Mouse (Mus musculus) ES-E14 (cell line): ENCODE measurements at regions not wholly inside any gene's neighbourhood (a gene's known extent, or its start where the extent isn't known, plus 50 kb on each side); places are given as distances from the start of the nearest gene placed in this dataset.

Source experiments
- DNase-seq: peaks from one replicate; pipeline ENCODE4 v3.0.0-alpha.2; 2013; ENCODE audit warnings: low read depth, low spot score
- H3K27ac ChIP-seq: 2 replicates; pipeline ENCODE4 v1.5.1; 2012; ENCODE audit warnings: low read depth, mild to moderate bottlenecking, low read length, moderate library complexity, mixed read lengths; ENCODE audit not compliant: poor library complexity, insufficient read depth, severe bottlenecking
- H3K36me3 ChIP-seq: 2 replicates; pipeline ENCODE4 v1.6.1; 2012; ENCODE audit warnings: mild to moderate bottlenecking, low read length, moderate library complexity, mixed read lengths; ENCODE audit not compliant: control insufficient read depth, poor library complexity, insufficient read depth, severe bottlenecking
- H3K4me1 ChIP-seq, 2 experiments: fragments of 150-350 bp in 1 of 2; sonication (generic) in 1 of 2; 2 replicates each; pipeline ENCODE4 v1.6.1; 2012; ENCODE audit warnings: low read length in 2 of 2, mild to moderate bottlenecking in 1 of 2, mixed read lengths in 1 of 2; ENCODE audit not compliant: control insufficient read depth in 2 of 2, insufficient read depth in 2 of 2, poor library complexity in 1 of 2
- H3K4me3 ChIP-seq, 2 experiments: fragments of 150-350 bp in 1 of 2; sonication (generic) in 1 of 2; 2 replicates each; pipeline ENCODE4 v1.5.1; 2012; ENCODE audit warnings: low read length in 2 of 2, low read depth in 1 of 2, mild to moderate bottlenecking in 1 of 2, mixed read lengths in 1 of 2; ENCODE audit not compliant: insufficient read depth in 1 of 2, poor library complexity in 1 of 2, severe bottlenecking in 1 of 2
- H3K9ac ChIP-seq: 2 replicates; pipeline ENCODE4 v1.6.1; 2012; ENCODE audit warnings: low read depth, mild to moderate bottlenecking, low read length, mixed read lengths; ENCODE audit not compliant: poor library complexity, insufficient read depth, severe bottlenecking
- H3K9me3 ChIP-seq: fragments of 150-350 bp; sonication (generic); 2 replicates; pipeline ENCODE4 v1.6.1; 2012; ENCODE audit warnings: low read depth, mild to moderate bottlenecking, low read length; ENCODE audit not compliant: control insufficient read depth, insufficient read depth
- CHD2 ChIP-seq: IDR thresholded peaks from 2 replicates; pipeline ENCODE4 v1.6.1; 2014; ENCODE audit warnings: mild to moderate bottlenecking, low read depth, low read length, inconsistent platforms
- HCFC1 ChIP-seq: IDR thresholded peaks from 2 replicates; pipeline ENCODE4 v1.6.1; 2012; ENCODE audit warnings: low read length, inconsistent platforms, borderline replicate concordance; ENCODE audit not compliant: insufficient read depth
- MAFK ChIP-seq: IDR thresholded peaks from 2 replicates; pipeline ENCODE4 v1.6.1; 2014; ENCODE audit warnings: mild to moderate bottlenecking, low read depth, low read length, inconsistent platforms; ENCODE audit not compliant: insufficient read depth
- ZC3H11A ChIP-seq: IDR thresholded peaks from 2 replicates; pipeline ENCODE4 v1.6.1; 2012; ENCODE audit warnings: low read depth, mild to moderate bottlenecking, inconsistent platforms, low read length, borderline replicate concordance
- ZNF384 ChIP-seq: IDR thresholded peaks from 2 replicates; pipeline ENCODE4 v1.6.1; 2012; ENCODE audit warnings: low read depth, low read length, inconsistent platforms
- in situ Hi-C, 2 experiments: fragments of 600-800 bp; cut with MboI; formaldehyde crosslinking; loops; one replicate each; pipeline ENCODE4 v1.15.1; 2025; ENCODE audit warnings: low sequenced_read_pairs in 2 of 2, inconsistent platforms in 1 of 2; ENCODE audit not compliant: unreplicated experiment in 2 of 2

DNA sequence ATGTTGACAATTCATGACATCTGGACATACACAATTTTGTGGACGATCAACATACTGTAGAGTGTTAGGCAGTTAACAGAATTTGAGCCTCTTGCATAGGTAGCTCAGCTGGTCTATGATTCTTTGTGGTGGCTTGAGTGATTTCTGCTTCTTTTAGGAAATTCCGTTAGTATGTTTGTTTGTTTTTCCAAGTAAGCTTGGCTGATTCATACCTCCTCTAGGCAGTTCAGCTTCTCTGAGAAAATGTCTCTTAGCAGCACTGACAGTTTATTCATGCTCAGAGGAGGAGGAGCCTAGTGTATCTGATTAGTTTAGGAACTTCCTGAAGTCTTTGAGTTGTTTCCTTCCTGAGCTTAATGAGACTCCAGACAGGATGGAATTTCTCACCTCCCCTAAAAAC, 321.7 kb upstream of the A1bg start:
- no peak for DNase-seq
- Histone ChIP-seq H3K9ac (no peak overlapping the region), H3K9me3 (no peaks in the 10 kb centered on the region), H3K4me3 (no peak overlapping the region), H3K27ac (no peak overlapping the region), H3K36me3 (no peaks in the 10 kb centered on the region), H3K4me1 (no peaks in the 10 kb centered on the region)
- in situ Hi-C loops = no loop called here
- TF ChIP-seq ZNF384 (no peak), HCFC1 (no peak), MAFK (no peak), CHD2 (no peak), ZC3H11A (no peak)

DNA sequence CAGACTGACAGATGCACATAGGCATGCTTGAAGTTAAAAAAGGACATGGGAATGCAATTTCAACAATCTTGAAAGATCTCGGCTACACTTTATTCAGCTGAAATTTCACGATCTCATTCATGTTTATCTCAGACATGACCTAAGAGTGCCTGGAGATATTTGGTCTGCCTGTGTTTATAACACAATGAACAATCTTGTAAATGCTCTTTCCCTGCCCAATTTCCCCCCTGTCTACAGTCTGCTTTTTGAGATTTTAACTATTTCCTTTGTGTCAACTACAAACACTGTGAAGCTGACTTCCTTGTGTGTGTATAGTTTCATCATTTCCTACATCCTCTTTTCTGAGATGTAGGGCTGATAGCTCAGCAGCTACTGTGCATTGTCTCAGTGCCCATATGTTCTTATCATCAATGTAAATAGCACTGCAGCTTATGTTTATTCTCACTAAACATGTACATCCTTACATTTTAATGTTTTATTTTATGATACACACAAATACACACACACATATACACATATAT, 319.4 kb upstream of the A1bg start:
- DNase-seq = no peak
- TF ChIP-seq HCFC1 = no peak
- TF ChIP-seq MAFK = no peak
- TF ChIP-seq CHD2 = no peak
- TF ChIP-seq ZC3H11A = no peak
- TF ChIP-seq ZNF384 = no peak
- Histone ChIP-seq H3K36me3 (no peaks in the 10 kb centered on the region), H3K4me1 (no peaks in the 10 kb centered on the region), H3K4me3 (no peak overlapping the region), H3K9me3 (no peaks in the 10 kb centered on the region), H3K27ac (no peak overlapping the region), H3K9ac (no peak overlapping the region)
- in situ Hi-C loops = no loop called here

DNA sequence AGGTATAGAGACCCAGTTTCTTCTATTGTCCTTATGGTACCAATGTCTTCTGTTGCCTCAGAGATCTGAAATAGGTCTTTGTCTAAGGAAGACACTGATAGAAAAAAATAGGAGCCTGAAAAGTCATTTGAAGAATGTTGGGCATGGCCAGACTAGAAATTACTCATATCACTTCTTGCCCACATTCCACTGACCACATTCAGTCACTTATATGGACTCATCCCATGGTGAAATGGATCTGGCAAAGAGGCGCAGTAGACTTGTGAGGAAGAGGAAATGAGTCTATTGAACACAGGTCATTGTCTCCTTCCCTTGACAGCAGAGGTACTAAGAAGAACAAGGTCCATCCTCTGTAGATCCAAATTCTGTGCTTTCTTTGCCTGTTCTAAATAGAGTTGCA, 318.9 kb upstream of the A1bg start:
- TF ChIP-seq MAFK (no peak), CHD2 (no peak), ZC3H11A (no peak), ZNF384 (no peak), HCFC1 (no peak)
- in situ Hi-C loops = no loop called here

DNA sequence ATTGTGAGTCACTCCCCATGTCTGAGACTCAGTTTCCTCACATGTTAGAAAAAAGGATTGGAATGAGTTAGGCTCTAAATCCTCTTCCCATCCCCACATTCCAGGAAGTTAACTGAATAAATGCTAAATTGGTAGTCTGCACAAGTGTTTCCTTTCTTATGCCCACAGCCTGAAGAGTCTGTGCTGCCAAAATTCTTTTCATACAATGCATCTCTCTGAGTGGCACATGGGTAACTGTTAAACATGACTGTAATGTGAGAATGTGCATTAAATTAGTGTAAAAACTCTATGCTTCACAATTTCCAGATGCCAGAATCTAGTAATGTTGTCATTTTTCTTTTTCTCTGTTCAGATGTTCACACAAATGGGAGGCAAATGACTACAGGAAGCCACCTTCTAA, 317.5 kb upstream of the A1bg start:
- Histone ChIP-seq H3K9ac (no peak overlapping the region), H3K4me3 (no peak overlapping the region), H3K4me1 (no peaks in the 10 kb centered on the region), H3K36me3 (no peaks in the 10 kb centered on the region), H3K27ac (no peak overlapping the region), H3K9me3 (no peaks in the 10 kb centered on the region)
- no peak for TF ChIP-seq CHD2
- TF ChIP-seq ZC3H11A = no peak
- no peak for DNase-seq
- in situ Hi-C loops = no loop called here

More for the DNA sequence above, 318.9 kb upstream of the A1bg start:
- Histone ChIP-seq H3K9me3 (no peaks in the 10 kb centered on the region), H3K27ac (no peak overlapping the region), H3K4me1 (no peaks in the 10 kb centered on the region), H3K36me3 (no peaks in the 10 kb centered on the region), H3K4me3 (no peak overlapping the region), H3K9ac (no peak overlapping the region)
- no peak for DNase-seq

DNA sequence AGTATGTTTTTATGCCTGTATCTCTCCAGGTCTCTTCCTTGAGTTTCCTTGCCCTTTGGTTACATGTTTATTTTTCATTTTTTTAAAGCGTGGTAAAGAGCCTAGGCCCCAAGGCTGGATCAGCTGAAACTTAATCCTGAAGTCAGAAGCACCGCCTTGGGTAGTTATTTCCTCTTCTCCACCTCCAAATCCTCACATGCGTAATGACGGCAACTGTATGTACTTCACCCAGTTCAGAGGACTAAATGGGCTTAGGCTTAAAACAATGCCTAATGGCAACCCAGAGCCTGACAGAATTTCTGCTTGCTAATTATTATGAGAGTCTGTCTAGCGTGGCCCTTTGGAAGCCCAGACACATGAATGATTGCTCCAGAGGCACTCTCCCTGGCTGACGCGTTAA, 316.6 kb upstream of the A1bg start:
- TF ChIP-seq ZC3H11A (no peak), CHD2 (no peak), HCFC1 (no peak), MAFK (no peak), ZNF384 (no peak)
- Histone ChIP-seq H3K9ac (no peak overlapping the region), H3K4me1 (no peaks in the 10 kb centered on the region), H3K36me3 (no peaks in the 10 kb centered on the region), H3K9me3 (no peaks in the 10 kb centered on the region), H3K27ac (no peak overlapping the region), H3K4me3 (no peak overlapping the region)
- no peak for DNase-seq
- in situ Hi-C loops = no loop called here
